Mouse (Mus musculus) left cerebral cortex, postnatal 36 days (tissue): ENCODE data around the gene Uck2. TPM values are rescaled to one million over a fixed set of nuclear protein-coding genes. Genes with fewer than 3 reads are reported as not detected.

Source experiments
- DNase-seq, 2 experiments: peaks; one replicate each; pipeline ENCODE4 v3.0.0; 2021 to 2022; ENCODE audit warnings: low spot score in 2 of 2, mixed read lengths in 1 of 2
- intact Hi-C: fragments of 180-260 bp; cut with DNase I; formaldehyde crosslinking; loops from one replicate; pipeline ENCODE4 v1.15.1; 2025
- total RNA-seq, 2 experiments: library from RNA; stranded (reverse); gene quantifications; 2 replicates each; pipeline ENCODE4 v1.2.3; 2021

The Uck2 gene
- 10 to 100 TPM; 37.4 to 42.5 TPM for total RNA-seq

DNA sequence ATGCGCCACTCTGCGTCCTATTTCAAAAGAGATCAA, at the start of gene Uck2:
Gene Uck2, minus strand, starts transcription at position 1 of the 36 bp plus-strand sequence.
- intact Hi-C loops: no loop called here

DNA sequence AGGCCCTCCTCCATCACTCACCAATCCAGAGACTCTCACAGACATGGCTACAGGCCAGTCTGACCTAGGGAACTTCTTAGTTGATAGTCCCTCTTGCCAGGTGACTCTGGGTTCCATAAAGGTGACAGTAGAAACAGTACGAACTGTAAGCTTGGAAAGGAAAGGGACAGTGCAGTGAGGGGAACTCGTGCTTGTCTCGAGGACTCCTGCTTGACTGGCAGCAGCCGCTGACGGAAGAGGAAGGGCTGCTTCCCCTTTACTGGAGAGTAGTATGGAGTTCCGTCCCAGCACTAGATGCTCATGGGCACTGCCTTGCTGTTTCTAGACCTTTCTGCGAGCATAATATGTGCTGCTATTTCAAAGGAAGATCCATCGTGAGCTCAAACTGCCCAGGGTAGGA, 46.0 kb upstream of the Uck2 start:
- DNase-seq: no peak
- intact Hi-C loops: no loop called here

More for the DNA sequence above, at the start of gene Uck2:
- no peak for DNase-seq

DNA sequence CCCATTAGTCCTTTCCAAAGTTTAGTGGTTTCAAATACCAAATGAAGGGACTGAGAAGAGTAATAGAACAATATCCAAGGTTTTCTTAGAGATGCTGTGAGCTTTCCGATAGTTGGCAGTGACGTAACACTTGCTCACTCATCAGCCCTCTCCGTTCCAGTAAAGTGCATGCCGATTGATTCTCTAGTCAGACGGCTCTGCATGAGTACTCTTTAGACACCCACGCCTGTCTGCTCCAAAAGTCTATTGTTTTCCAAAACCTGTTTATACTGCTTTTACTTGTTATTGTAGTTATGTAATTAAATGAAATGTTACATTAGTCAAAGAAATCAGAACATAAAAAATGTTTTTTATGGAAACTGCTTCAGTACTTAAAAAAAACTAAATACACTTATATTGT, 43.7 kb upstream of the Uck2 start:
- intact Hi-C loops: no loop called here
- no peak for DNase-seq

DNA sequence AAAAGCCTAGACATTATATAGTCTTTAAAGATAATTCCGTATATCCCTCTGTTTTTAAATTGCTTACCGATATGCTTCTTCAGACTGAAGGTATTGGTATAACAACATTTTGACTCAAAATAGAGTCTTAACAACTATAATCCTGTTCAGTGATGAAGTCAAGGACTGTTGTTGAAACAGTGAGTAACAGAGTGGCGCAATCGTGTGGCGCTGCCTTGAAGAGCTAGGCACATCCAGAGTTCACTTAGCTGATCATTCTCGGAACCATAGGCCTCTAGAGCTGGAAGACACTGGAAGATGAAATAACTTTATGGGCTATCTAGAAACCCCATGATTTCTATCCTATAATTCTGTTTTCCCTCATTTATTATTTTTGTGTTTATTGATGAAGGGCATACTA, 36.6 kb upstream of the Uck2 start:
- intact Hi-C loops: no loop called here
- no peak for DNase-seq

DNA sequence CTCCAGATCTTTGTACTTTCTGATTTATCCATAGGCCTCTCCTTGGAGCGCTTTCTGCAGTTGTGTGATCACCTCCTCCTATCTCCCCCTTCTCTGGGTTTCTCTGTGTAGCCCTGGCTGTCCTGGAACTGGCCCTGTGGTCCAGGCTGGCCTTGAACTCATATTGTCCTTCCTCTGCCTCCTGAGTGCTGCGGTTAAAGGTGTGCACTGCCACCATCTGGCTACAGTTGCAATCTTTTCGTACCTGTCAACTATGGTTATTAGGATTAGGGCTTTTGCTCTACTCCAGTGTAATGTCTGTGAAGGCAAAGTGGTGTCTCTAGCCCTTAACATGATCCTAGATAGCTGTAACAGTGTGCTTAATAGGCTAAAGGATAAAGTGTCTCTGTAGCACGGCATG, 28.1 kb upstream of the Uck2 start:
- intact Hi-C loops: no loop called here
- no peak for DNase-seq

DNA sequence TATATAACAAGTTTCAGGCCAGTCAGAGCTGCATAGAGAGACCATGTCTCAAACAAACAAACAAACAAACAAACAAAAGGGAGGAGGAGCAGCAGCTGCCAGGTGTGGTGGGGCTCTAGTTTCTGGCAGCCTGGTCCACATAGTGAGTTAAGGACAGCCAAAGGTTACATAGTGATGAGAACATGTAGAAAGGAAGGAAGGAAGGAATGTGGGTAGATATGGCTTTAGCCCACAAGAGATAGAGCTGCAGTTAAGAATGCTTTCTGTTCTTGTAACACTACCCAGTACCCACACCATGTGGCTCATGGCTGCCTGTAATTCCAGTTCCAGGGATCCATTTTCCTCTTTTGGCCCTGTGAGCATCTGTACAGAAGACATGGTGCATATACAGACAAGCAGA, 27.2 kb upstream of the Uck2 start:
- intact Hi-C loops: no loop called here
- DNase-seq: no peak

DNA sequence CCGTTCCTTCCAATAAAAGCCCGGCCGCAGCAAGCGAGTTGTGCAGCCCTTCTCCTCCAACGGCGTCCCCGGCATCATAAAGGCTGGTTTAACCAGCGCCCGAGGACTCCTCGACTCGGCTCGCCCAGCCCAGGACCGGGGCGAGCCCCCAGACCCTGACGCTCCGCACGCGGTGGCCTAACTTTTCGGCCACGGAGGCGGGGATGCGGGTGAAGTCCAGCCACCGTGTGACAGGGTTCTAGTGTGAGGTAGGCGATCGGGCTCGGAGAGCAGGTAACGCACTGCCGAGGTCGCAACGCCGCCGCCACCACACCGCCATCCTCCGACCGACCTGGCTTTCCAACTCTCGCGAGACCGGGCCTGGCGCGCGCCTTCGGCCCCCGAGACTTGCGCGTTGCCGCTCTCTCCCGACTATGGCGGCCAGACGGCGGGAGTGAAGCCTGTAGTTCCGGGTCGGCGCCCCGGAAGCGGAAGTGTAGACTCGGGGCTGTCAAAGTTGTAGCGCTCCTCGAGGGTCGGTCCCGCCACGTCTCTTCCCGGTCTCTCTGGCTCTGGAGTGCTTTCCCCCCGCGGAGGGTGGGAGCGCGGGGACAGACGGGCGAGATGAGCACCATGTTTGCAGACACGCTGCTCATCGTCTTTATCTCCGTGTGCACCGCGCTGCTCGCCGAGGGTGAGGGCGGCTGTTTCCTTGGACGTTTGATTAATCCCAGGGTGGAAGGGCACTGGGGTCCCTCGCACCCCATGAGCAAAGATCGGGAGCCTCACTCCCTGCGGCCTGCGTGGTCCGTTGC, 23.3 kb upstream of the Uck2 start, which contains the start of gene Tmco1:
Gene Tmco1, plus strand, starts transcription at position 118 of the 794 bp plus-strand sequence.
- intact Hi-C loops: loop anchor here (5.0 kb wide), 1 partner anchor 86 kb away; no protein-coding TSS in a partner anchor
- peak; percentile 97 to 98 for DNase-seq

DNA sequence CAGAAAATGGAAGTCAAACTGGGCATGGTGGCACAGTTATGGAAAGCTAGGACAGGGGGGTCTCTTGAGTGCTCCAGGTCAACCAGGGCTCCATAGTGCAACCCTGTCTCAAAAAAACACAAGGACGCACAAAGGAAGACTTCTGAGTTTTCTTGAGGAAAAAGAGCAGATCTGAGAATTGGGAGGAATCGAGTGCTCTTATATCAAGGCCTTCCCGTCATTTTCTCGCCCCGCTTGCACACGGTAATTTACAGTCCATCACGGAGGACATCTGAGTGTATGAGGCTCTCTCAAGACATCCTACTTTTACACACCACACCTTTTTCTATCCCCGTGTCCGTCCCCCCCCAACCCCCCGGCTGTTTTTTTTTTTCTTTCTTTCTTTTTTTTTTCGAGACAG, 22.6 kb upstream of the Uck2 start:
- intact Hi-C loops: loop anchor here (5.0 kb wide), 1 partner anchor 85 kb away; no protein-coding TSS in a partner anchor
- DNase-seq: no peak

DNA sequence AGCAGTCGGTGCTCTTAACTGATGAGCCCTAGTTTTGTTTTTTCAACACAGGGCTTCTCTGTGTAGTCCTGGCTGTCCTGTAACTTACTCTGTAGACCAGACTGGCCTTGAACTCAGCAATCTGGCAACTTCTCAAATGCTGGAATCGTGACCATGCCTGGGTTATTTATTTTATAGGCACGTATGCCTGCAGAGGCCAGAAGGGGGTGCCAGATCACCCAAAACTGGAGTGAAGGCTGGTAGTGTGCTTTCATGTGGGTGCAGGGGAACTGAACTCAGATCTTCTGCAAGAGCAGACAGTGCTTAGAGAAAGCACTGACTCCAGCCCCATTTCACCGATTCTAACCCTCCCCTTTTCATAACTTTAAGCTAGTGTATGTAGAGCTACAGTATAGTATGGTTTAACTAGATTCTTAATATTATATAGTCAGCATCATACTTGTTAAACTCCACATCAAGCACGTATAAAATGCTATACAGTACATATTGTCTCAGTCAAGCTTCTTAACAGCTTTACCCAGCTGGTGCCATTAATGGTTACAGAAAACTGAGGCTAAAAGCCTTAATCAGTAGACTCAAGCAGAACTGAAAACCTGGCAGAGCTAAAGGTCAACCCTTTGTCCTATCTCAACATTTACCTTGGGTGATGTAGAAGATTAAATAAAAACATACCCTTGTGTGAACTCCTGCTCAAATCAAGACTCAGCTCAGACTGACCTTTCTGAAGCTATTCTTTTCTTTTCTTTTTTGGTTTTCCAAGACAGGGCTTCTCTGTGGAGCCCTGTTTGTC, 21.5 kb upstream of the Uck2 start:
- no peak for DNase-seq
- intact Hi-C loops: loop anchor here (5.0 kb wide), 1 partner anchor 84 kb away; no protein-coding TSS in a partner anchor

DNA sequence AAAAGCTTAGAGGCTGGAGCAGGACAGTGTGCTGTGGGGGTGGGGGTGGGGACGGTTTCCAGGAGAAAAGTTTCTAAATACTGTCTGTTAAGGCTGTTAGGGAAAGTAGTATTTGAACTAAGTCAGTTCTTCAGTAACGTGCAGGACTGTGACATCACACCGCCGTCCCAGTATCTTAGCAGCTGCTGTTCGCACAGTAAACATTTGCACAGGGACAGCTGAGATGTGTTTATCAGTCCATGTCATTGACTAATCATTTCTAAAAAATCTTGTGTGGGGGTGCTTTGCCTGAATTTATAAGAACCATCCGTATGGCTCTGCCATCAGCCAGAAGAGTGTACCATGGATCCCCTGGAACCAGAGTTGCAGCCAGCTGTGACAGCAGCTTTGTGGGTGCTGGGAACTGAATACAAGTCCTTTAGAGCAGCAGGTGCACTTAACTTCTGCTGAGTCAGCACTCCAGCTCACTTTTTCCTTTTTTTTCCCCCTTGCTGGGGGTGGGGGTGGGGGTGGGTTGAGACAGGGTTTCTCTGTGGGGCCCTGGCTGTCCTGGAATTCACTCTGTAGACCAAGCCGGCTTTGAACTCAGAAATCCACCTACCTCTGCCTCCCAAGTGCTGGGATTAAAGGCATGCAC, 20.5 kb upstream of the Uck2 start:
- intact Hi-C loops: loop anchor here (5.0 kb wide), 1 partner anchor 83 kb away; no protein-coding TSS in a partner anchor
- DNase-seq: no peak

DNA sequence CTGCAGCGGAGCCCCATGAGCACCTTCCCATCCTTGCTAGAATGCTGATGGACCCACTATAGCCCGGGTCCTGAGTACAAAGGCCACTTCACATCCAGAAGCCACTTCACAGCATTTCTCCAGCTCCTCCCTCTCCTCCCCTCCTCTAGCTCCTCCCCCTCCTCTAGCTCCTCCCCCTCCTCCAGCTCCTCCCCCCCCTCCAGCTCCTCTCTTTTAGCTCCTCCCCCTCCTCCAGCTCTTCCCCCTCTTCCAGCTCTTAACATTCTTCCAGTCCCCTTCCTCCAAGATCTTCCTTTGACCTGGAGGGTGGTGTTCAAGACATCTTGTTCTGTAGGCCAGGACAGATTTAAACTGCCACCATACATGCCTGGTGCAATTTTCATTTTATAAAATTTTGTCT, 15.0 kb upstream of the Uck2 start:
- no peak for DNase-seq
- intact Hi-C loops: no loop called here

DNA sequence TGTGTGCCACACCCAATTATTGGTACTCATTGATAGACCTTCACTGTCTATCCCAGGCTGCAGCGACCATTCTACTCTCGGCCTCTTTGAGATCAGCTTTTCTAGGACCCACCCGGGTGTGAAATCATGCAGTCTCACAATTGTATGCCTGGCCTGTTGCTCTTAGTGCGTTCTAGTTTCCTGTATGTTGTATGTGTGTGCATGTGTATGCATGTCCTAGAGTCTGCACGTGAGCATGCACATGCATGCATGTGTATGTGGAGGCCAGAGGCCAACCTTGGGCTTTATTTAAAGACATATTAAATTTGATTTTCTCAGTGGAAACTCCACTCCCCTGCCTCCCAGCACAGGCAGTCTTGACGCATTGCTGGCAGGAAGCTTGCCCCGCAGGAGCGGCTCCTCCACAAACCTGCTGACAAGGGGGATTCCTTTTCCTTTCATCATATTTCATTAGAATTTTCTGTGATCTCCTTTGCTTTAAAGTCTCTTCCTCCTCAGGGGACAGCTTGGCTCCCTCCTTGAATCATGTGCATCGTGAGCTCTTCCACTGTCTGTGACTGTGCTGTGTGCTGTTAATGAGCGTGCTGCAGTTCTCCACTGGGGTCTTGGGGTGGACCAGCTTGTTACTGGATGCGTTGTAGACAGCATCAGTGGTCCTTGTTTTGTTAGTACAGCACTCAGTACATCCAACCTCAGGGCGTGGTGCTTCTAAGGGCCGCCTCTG, 10.7 kb upstream of the Uck2 start:
- intact Hi-C loops: no loop called here
- DNase-seq: no peak

DNA sequence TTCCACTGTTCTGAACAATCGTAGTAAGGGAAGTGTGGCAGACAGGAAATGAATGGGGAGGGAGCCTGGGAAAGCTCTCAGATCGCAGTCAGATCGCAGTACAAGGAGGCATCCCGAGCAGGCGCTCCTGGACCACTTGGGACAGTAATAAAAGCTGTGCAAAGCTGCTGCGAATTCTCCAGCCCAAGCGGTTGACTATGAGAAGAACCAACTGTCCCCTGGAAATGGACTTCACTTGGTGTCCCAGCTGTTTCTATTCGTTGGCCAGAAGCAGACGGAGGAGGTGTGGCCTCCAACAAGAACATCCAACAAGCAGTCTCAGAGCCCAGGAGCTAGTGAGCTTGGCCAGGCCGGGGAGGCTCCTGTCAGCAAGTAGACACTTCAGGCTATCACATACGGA, 7.3 kb upstream of the Uck2 start:
- no peak for DNase-seq
- intact Hi-C loops: no loop called here

DNA sequence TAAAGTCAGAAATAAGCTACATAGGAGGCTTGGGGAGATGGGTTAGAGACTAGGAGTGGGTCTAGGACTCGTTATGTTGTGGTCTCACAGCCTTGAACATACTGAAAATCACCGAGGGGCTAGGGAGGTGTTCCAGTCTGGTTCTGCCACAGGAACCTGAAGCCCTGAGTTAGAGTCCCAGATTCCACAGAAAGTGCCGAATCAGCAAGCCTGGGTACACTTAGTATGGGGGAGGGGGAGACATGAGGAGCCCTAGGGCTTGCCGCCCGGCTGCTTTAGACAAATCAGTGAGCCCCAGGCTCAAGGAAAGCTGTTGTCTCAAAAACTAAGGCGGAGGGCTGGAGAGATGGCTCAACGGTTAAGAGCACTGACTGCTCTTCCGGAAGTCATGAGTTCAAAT, 6.5 kb upstream of the Uck2 start:
- no peak for DNase-seq
- intact Hi-C loops: no loop called here

DNA sequence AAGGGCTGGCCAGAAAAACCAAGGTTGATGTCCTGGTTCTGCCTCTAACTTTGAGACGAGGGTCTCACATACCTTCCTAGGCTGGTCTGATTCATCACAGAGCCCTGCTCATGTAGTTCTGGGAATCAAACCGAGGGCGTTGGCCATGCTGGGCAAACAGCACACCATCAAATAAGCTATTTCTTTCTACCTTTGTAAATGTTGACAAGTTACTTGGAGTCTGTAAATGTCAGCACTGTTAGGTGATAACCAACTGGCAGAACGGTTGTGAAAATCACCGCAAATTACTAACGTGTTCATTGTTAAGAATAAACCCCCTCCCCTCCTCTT, 5.1 kb upstream of the Uck2 start:
- no peak for DNase-seq
- intact Hi-C loops: no loop called here

DNA sequence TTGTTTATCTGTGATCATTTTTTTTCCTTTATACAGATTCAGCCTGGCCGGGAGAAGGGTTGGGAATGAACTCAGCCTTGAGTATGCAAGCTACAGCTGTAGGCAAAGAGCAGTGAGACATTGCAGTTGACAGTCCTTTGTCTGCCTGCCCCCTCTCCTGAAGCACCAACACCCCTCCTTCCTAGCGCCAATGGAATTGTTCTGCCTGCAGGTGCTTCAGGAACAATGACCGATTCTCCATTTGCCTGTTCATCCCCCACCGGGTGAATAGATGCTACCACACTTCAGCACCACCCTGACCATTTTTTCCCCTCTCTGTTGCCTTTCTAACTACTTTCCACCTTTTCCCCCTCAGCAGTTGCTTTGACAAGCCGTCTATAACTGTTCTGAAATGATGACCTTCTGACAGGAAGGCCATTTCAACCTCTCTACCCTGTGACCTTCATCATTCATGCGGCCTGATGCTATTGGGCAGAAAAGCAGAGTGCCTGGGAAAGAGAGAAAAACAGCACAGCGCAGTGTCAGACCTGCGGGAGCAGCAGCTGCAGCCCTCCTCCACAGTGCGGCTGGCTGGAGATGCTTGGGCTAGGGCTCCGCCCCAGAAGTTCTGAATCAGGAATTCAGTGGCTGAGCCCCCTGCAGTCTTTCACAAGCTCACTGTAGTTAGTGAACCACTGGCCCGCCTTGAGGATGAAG, 4.6 kb upstream of the Uck2 start:
- DNase-seq: no peak
- intact Hi-C loops: no loop called here

DNA sequence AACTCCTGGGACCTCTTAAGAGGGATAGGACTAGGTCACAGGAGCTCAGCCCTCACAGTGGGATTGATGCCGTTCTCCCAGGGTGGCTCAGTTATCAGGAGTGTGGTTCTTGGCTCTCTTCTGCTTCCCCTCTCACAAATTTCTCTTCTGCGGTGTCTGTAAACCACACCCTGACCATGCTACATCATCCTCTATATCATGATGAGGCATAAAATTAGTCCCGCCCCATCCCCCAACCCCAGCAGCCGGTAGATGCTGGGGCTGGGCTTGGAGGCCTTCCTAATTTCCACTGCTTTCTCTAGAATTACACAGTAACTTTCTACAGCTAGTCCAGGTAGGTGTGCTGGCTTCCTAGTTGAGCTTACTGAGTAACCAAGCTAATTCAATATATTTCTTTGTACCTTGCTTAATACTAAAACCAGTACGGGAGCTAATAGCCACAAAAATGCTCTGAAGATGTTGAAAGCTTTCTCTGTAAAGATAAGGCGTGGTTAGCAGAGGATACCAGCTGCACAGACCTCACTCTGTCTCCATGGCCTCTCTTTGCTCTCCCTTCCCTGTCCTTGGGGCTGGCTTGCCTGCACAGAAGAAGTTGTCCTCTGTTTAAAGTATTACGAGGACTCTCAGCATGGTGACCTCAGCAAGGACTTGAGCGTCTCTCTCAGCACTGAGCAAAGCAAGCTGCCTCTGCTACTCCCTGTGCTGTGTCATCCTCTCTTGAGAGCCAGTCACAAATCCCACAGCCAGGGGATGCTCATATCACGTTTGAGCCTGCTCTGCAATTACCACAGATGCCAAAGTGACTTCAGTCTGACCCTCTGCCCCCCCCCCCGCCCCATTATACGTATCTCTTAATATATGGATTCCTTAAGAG, 3.8 kb upstream of the Uck2 start:
- intact Hi-C loops: no loop called here

DNA sequence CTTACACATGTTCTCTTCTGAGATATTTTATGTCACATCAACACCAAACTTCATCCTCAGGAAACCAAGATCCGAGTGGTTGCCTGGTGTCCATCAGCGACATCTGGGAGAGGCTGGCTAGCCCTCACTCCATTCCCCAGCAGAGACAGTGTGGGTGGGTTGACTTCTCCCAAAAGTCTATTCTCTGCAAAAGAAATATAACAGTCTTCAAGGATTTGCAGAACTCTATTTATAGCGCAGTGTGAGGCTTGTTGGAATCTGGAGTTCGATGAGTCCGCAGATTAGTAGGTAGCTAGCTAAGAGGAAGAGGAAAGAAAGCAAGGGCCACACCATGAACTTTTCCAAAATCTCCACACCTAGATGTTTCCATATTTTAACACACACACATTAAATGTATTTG, 2.0 kb upstream of the Uck2 start:
- no peak for DNase-seq
- intact Hi-C loops: no loop called here

More for the DNA sequence above, 3.8 kb upstream of the Uck2 start:
- no peak for DNase-seq

DNA sequence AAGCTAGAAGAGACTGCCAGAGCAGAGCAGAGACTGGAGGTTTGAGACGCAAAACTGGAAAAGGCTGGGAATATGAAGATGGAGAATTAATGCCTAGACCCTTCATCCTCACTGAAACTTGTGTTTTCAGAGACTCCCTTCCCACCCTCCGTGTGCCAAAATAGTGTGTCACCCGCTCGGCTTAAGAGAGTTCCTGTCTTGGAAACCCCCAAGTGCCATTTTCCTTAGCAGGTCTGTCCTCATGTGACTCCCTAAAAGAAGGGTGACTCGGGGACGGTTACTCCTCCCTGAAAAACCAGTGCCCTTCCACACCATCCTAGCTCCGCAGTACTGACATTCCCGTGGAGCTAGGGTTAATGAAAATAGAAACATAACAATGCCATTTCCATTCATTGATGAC, 236 bp upstream of the Uck2 start:
- DNase-seq: no peak
- intact Hi-C loops: no loop called here
